Mouse (Mus musculus): ENCODE results near the gene Ssbp3.

The Ssbp3 gene

DNA sequence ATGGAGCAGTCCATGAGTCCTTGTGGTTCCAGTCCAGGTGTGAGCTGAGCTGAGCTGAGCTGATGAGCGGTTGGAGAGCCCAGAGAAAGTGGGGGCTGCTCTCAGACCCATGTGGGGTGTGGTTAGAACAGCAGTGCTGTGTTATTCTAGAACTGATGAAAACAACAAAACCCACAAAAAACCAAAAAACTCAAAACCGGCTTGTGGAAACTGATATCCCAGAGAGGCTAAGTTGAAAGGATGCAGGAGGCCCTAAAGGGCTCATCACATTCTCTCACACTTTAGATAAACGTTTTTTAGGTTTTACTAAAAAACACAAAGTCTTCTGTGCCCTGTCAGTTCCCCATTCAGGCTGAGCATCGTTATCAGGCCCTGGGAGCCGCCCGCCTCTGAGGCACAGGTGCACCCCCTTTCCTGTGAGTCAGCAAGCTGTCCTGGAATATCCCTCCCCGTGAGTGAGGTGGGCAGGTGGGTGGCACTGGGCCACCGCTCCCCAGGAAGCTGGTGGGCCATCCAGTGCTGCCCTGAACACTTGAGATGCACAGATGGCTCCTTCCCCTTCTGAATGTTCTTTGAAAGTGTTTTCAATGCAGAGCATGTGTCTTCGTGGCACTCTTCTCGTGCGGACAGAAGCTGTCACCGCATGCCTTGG is 24.6 kb downstream of the Ssbp3 start:
- no peak for DNase-seq (ENCODE audit: low spot score)

DNA sequence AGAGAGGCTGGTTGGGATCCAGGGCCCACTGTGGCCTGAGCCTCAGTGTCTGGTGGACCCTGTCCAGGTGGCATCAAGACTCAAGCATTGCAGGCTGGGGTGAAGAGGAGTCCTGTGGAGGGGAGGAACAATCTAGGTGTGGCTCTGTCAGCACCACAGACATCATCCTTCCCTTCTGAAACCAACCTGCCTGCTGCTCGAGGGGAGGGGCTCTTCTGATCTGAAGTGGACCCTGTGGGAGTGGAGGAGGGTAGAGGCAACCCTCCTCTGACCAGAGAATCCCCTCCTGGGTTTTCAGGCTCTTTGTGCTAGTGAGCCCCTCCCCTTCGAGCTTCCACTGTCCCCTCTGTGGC is 25.1 kb downstream of the Ssbp3 start:
- DNase-seq (ENCODE audit: low spot score): no peak

DNA sequence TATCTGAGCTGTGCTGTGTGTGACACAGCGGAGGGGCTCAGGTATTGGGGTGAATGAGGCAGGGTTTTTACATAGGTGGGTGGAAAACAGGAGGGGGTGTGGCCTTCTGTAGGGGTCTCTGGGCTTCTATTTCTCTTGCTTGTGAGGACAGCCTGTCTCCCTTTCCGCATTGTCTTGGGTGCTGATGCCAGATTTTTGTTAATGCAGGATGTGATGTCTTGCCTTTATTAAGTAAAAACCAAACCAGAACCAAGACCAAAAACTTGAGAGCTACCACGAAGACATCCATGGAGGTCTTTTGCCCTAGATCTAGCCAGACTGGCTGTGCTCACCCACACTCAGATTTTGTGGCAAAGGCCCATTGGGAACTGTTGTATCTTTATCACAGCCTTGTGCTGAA is 25.5 kb downstream of the Ssbp3 start:
- DNase-seq (ENCODE audit: low spot score): no peak

DNA sequence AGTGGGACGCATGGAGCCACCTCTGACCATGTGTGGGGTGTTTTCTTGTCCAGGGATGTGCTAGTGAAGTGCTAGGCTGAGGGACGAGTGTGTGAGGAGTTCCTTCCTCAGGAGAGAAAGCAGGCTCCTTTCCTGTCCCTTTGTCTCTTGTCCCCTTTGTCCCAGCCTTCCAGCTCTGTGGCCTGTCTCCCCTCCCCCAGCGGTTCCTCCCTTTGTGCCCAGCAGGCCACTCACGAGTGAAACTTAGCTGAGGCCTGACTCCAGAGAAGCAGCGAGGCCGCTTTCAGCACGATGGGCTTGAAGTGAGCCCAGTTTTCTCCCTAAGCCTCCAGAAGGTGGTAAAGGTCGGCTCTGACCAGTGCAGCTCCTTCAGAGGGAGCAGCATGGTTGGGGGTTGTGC is 26.2 kb downstream of the Ssbp3 start:
- no peak for DNase-seq (ENCODE audit: low spot score)

DNA sequence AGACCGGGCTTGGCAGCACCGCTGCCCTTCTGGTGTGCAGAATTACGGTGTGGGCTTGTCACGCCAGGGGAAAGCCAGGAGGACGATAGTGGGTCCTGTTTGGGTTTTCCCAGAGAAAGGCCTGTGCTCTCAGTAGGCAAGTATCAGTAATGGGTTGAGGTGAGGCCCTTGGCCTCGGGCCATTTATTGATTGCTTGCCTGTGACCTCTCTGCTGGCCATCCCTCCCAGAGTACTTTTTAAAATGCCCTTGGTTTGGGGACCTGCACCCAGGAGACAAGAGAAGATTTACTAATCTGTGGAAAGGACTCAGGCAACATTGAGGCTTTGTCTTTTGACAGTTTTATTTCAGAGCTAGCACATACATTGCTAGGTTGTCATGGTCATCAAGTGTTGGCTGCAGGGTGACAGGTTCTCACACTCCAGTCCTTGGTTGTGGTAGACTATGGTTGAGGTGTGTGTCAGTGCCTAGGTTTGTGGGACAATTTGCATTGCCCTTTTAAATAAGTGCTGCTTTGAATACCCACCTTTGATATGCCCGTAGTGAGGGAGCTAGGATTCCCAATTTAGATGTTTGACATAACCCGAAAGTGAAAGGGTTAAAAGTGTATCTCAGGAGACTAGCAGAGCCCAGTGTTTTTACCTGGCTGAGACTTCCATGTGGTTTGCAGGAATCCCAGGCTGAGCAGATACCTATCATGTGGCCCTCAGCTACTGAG is 28.2 kb downstream of the Ssbp3 start:
- no peak for DNase-seq (ENCODE audit: low spot score)

DNA sequence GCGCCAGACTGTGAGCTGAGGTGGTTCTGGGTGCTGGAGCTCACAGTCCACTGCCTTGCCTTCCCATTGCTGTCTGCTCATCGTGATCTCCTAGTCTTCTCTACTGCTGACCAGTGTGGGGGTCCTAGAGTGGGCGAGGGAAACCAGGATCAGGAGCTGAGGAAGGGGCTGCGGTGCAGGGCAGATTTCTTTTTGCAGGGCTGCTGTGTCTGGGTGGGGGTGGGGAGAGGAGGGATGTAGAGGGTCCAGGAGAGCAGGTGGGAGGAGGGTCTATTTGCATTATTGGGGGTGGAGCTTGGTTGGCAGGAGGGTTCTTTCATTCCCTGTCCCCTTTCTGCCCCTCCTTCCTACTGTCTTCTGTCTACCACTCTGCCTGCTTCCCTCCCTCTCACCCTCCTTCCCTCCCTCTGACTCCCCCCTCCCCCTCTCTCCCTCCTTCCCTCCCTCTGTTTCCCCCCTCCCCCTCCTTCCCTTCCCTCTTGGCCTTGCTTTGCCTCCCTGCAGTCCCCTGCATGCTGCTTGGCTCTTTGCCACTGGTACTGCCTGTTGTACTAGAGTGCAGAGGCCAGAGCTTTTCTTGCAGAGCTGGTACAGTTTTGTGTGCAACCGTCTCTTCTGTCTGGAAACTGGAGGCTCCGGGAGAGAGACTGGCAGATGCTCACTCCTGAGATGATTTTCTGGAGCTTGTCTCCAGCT is 28.9 kb downstream of the Ssbp3 start:
- peak; percentile 67 for DNase-seq (ENCODE audit: low spot score)

DNA sequence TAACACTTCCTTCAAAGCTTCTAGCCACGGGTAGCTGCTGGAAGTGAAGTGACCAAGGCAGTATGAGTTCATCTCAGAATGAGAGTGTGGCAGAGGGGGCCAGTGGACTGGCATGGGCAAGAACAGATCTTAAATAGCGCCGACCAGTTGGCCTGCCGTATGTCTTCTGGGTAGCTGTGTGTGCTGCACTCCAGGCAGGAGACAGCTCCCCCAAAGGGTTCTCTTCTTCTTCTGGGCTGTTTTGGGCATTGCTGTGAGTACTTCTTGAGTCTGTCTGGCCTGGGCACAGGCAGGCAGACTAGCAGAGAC is 29.4 kb downstream of the Ssbp3 start:
- no peak for DNase-seq (ENCODE audit: low spot score)

DNA sequence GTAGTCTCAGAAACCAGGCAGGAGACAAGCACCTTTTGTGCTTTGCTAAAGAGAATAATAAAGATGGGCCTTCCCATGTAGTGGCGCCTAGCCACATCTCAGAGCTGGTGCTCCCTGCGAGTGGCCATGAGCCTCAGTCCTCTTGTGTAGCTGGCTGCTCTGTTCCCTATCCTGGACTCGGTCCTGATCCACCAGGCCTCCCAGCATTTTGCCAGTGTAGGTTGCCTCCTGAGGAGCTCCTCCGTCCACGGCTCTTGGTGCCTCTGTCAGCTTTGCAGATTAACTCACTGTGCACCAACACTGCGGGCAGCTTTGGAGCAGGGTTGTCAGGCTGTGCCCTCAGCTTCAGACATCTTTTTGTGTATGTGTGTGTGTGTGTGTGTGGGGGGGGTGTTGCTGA is 30.4 kb downstream of the Ssbp3 start:
- DNase-seq (ENCODE audit: low spot score): no peak

DNA sequence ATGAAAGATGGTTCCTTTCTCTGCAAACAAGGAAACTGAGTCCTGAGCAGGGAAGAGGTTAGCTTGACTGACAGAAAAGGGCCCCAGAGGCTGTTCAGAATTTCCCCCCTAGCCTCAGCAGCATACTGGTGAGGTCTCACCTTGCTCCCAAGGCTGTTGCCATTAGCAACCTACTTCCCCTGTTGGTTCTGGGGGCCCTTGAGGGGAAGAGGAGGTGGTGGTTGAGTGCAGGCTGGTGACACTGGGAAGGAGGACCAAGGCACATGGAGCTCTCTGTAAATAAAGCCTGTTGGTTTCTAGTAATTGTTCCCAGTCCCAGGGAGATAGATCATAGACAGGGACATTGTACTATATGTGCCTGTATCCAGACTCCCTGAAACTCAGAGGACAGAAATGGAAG is 31.0 kb downstream of the Ssbp3 start:
- no peak for DNase-seq (ENCODE audit: low spot score)

DNA sequence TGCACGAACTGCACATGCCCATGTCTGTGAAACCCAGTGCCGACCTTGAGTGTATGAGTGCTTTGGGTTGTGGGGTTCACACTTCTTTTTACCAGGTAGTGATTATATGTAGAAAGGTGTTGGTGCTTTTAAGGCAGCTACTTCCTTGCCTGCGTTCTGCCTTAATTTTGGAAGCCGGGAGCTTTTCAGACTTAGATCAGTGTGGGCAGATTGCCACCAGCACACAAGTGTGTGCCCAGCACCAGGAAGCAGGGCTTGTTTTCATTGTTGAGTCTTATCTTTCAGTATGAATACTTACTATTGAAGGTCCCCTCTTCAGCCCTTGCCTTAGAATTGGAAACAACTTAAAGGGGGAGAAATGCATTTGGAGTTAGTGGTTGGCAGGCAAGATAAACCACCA is 32.0 kb downstream of the Ssbp3 start:
- no peak for DNase-seq (ENCODE audit: low spot score)

DNA sequence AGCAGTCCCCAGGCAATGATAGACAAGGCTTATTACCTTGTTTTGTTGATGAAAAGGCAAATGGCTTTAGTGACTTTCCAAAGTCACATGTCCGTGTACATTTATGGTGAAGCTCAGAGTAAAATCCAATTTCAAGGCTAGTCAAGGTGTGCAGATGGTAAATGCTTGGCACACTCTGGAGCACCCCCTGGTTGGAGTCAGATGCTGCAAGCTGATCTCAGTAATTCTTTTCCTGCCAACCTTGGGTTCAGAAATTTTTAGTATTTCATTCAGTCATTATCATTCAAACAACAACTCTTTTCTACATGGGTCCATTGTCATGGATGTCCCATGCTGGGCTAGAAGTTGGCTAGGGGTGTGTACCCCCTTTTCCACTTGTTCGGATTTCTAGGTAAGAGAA is 33.1 kb downstream of the Ssbp3 start:
- DNase-seq (ENCODE audit: low spot score): no peak

DNA sequence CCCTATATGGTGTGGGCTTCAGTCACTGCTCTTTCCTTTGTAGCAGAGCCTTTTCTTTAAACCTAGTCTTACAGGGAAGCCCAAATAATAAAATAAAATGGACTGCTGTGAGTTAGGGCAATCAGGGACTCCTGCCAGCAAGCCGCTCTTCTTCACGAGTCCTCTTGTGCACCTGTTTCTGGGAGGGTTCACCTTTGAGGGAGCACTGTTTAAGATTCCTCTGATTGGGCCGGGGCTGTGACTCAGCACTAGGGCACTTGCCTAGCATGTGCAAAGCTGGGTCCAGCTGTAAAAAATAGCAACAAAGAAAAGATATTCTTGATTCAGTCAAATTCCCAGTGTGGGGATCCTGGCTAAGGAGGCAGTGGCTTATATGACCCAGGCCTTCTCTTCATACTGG is 34.4 kb downstream of the Ssbp3 start:
- DNase-seq (ENCODE audit: low spot score): no peak

DNA sequence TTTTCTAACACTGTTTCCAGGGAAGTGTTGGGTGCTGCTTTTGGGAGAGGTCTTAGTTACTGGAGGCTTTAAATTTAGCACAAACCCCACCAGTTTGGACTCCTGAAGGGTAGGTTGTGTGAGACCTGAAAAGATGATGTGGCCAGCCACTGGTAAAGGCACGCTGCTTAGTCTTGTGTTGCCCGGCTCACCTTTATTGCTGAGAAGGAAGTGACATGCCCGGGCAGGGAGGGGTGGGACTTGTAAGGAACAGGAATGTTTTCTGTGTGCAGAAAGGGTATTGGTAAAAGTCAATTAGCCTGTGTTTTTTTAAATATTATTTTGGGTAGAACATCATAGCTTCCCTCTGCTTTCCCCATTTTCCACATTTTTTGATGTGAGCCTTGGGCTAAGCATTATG is 37.2 kb downstream of the Ssbp3 start:
- no peak for DNase-seq (ENCODE audit: low spot score)

DNA sequence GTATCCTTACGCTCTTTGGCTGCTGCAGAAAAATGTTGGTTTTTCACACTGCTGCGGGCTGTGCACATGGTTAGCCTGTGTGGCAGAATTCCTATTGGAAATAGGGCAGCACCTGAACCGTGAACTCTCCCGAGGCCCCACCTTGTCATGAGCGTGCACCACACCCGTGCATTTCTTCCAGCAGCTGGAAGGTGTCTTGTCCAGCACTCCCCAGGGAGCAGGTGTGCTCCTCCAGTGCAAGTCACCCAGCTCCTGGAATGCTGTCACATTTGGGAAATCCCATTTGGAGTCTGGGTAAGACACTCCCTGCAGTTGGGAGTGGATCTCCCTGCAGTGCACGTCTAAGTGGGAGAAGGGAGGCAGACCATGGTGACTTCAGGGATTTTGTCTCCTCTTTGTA is 38.0 kb downstream of the Ssbp3 start:
- DNase-seq (ENCODE audit: low spot score): no peak

DNA sequence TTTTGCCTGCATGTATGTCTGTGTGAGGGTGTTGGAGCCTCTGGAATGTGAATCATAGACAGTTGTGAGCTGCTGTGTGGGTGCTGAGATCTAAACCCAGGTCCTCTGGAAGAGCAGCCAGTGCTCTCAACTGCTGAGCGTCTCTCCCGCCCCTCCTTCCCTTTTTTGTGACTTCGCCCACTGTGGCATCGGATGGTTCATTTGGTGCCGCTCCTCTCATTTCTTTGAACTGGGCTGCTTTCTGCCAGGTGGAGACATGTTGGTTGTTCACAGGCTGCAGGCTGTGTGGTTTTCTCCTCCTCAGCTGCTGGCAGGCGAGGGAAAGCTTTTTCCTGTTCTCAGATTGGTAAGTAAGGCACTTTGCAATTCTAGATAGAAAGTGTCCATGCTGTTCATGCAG is 38.7 kb downstream of the Ssbp3 start:
- DNase-seq (ENCODE audit: low spot score): no peak

DNA sequence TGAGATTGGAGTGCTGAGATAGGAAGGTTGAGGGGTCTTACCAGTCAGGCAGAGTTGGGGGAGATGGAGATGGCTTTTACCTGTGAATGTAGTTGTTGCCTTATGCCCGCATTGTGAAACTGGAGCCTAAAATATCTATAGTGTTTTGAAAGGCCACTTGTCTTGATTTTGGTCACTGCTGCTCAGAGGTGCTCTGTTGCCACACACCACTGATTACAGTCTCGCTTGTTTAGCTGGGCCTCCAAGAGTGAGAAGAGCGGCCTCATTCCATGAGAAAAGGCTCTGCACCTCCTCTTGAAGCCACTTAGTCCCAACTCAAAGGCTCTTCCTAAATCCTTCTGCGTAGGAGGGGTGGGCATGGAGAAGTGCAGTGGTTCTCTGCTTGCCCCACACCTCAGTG is 40.3 kb downstream of the Ssbp3 start:
- DNase-seq (ENCODE audit: low spot score): no peak

DNA sequence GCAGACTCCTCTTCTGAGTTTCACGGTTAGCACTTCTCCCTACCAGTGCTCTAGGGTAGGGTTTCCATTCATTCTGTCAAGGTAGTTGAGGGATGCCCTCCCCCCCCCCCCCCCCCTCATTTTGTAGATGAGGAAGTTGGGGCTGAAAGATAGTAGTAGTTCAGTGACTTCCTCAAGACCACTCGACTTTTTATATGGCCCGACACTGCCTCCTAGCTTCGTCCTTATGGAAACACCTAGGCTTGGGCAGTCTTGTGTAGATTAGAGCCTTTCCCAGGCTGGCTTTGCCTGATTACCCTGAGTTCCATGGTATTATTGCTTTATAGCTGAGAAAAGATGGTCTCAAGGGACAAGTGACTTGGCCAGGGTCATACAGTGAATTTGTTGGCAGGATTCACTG is 41.0 kb downstream of the Ssbp3 start:
- no peak for DNase-seq (ENCODE audit: low spot score)

DNA sequence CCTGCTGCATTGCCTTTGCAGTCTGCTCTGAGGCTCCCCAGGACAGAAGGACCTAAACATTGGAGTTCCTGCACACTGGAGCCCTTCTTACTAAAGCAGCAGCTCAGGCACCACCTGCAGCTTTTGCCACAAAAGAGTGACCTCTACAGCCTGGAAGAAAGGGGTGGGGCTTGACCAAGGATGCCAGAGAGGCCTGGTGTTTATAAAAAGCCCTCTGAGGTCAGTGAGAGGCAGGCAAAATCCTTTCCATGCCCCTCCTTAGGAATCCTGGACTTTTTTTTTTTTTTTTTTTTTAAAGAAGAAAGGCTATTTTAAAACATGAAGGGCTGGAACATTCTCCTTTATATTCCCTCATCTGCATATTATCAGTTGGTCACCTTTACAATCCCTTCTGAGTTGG is 42.7 kb downstream of the Ssbp3 start:
- no peak for DNase-seq (ENCODE audit: low spot score)

DNA sequence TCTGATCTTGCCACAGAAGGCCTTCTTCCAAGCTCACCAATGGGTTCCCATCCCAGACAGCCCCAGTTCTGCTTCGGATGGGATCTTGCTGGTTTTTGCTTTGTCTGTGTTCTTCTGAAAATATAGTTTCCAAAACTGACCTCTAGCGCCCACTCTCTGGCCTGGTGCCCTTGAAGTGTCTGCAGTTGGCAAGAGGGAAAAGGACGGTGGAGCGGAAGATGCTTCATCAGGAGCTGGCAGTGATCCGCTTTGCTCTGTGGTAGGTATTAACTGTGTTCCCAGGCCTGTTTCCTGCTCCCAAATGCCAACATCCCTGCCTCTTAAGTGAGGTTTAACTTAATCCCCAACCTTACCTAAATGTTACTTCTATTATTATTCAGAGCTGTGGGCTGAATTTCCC is 43.3 kb downstream of the Ssbp3 start:
- DNase-seq (ENCODE audit: low spot score): no peak

DNA sequence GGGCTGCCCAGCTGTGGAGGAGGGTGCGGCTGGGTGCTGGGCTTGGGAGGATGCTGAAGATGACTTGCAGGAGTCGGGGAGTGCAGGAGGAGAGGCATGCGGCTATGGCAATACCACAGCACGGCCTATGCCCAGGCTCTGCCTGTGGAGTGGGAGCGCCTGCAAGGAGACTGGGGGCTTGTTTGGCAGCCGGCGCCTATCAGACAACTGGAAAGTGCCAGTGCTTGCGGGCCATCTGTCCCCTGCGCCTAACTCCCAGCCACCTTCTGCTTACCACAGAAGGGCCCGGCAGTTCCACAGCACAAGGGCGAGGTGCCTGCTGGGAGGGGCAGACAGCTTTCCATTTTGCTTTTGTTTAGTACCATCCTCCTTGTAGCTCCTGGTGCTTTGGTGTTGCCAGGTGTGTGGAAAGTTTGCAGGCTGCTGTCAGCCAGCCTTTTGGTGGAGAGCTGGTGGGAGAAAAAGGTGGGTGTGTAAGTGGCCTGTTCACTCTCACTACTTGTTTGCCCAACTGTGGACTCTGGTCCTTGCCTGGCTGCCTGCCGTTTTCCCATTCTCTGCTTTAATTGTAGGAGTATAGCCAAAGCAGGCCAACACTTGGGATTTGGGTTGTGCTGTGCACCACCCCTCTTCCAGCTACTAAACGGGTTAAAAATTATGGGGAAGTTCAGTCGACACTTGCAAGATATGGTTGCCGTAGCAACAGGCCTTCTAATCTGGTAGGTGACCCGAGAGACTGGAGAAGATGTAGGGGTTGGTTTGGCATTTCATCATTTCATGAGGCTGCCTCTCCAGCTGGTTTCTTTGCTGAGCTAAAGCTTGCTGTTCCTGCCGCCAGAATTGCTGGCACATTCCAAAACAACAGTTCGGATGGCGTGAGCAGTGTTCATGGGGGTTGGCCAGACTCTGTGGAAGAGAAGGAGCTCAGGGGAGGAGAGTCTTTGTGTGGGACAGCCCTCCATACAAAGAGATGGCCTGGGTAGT is 45.5 kb downstream of the Ssbp3 start:
- DNase-seq (ENCODE audit: low spot score): no peak

DNA sequence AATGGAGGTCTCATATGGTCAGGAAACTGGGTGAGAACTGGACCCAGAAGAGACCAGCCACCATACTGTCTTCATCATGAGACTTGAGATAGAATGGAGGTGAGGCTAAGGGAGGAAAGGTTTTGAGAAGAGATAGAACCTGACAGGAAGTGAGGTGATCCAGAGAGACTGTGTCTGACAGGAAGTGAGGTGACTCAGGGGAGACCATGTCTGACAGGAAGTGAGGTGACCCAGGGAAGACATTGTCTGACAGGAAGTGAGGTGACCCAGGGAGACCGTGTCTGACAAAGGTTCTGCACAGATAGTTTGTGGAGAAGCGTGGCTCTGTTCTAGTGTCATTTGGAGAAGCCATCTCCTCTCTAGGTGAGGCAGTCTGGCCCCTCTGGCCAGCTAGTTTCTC is 47.6 kb downstream of the Ssbp3 start:
- no peak for DNase-seq (ENCODE audit: low spot score)

DNA sequence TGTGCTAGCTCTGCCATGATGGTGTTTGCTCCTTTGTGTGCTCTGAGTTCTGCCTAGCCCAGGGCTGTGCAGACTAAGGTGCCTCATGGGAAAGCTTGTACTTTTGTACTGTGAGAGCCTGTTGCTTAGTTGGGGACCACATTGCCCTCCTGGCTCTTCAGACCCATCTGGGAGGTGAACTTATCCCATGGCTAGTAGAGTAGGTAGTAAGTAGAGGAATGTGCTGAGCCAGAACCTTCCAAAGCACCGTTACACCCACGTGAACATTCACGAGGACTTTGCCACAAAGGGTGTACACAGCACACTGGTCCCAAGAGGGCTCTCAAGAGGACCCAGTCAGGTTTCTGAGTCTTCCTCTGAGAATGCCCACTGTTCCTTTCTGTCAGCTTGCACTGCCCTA is 48.1 kb downstream of the Ssbp3 start:
- no peak for DNase-seq (ENCODE audit: low spot score)
